Mouse (Mus musculus): Measurements from ENCODE around the gene Cct4. TPM values are rescaled to one million over a fixed set of nuclear protein-coding genes. Genes with fewer than 3 reads are reported as not detected.

Gene Cct4
- total and polyA plus RNA-seq, 3 experiments = 387 to 567 (median 552) TPM

- no peaks in the 10 kb centered on the region for H3K27me3 ChIP-seq (ENCODE audit: control insufficient read depth in 1 of 2, insufficient read depth in 2 of 2, low read length in 2 of 2)
- peak within 1 kb of the TSS; percentile 72 for H3K4me3 ChIP-seq (ENCODE audit: control insufficient read depth in 1 of 2, insufficient read depth in 1 of 2, low read depth in 2 of 2, low read length in 2 of 2)
These were observed 17.3 kb downstream of the Cct4 start, which contains the start of gene Fam161a for GRCm38 (mm10) chr11:23007481-23008180. Gene Fam161a (plus strand): TSS chr11:23007531.

GRCm38 (mm10) chr11:23008181-23008823 lies 18.0 kb downstream of the Cct4 start:
- Histone ChIP-seq H3K9ac (ENCODE audit: control insufficient read depth, low read depth, low read length, poor library complexity, severe bottlenecking) (peak overlapping the region; percentile 73), H3K4me3 (ENCODE audit: control insufficient read depth in 1 of 2, insufficient read depth in 1 of 2, low read depth in 2 of 2, low read length in 2 of 2) (peak overlapping the region; percentile 72), H3K4me1 (ENCODE audit: control insufficient read depth in 1 of 2, insufficient read depth in 2 of 2, low read length in 2 of 2) (peaks cover 0 to 3% of the 10 kb centered on the region in 2 experiments; a peak in 1 of 4 replicates), H3K9me3 (replicated peaks; ENCODE audit: insufficient read depth, low read length) (no peaks in the 10 kb centered on the region), H3K36me3 (ENCODE audit: control insufficient read depth in 1 of 2, insufficient read depth in 2 of 2, low read length in 2 of 2) (peaks cover 4 to 14% of the 10 kb centered on the region in 2 experiments; a peak in 3 of 4 replicates), H3K27ac (ENCODE audit: control insufficient read depth, low read depth, low read length) (peak overlapping the region; percentile 87), H3K79me2 (ENCODE audit: control insufficient read depth, insufficient read depth, low read length, poor library complexity) (no peaks in the 10 kb centered on the region; the same call in 1 of the 2 replicates), H3K27me3 (ENCODE audit: control insufficient read depth in 1 of 2, insufficient read depth in 2 of 2, low read length in 2 of 2) (no peaks in the 10 kb centered on the region)
- DNase-seq (ENCODE audit: low read depth, low spot score) = peak; percentile 94
- TF ChIP-seq NRF1 (IDR thresholded peaks at IDR 0.05; ENCODE audit: insufficient read depth, low read depth, low read length, poor library complexity, severe bottlenecking) (no peak), SIN3A (IDR thresholded peaks at IDR 0.05; ENCODE audit: low read length) (peak; percentile 98), MAX (IDR thresholded peaks at IDR 0.05; ENCODE audit: low read length) (peak; percentile 66; the same call in 1 of the 2 replicates), HCFC1 (IDR thresholded peaks at IDR 0.05; ENCODE audit: low read depth, low read length) (0 out of 2 replicates have a peak, but pooled peaks have one; percentile 12), POLR2A (IDR thresholded peaks at IDR 0.05; ENCODE audit: control insufficient read depth in 1 of 2, insufficient read depth in 1 of 2, low read depth in 1 of 2, low read length in 2 of 2, poor library complexity in 1 of 2) (peak; percentile 61 to 75; a peak in 3 of 4 replicates), TBP (IDR thresholded peaks at IDR 0.05; ENCODE audit: low read depth, low read length) (peak; percentile 53; the same call in 1 of the 2 replicates), ZC3H11A (IDR thresholded peaks at IDR 0.05; ENCODE audit: low read depth, low read length) (no peak), TAL1 (IDR thresholded peaks at IDR 0.05; ENCODE audit: low read length) (no peak), EP300 (IDR thresholded peaks at IDR 0.05; ENCODE audit: low read depth in 1 of 2, low read length in 2 of 2) (peak in 1 of 2 experiments; percentile 31; a peak in 1 of 4 replicates), NELFE (IDR thresholded peaks at IDR 0.05; ENCODE audit: low read depth, low read length) (0 out of 2 replicates have a peak, but pooled peaks have one; percentile 13), CHD1 (IDR thresholded peaks at IDR 0.05; ENCODE audit: low read depth, low read length) (0 out of 2 replicates have a peak, but pooled peaks have one; percentile 89), RCOR1 (IDR thresholded peaks at IDR 0.05; ENCODE audit: low read depth, low read length) (no peak), MXI1 (IDR thresholded peaks at IDR 0.05; ENCODE audit: low read depth, low read length) (peak; percentile 97), ZMIZ1 (IDR thresholded peaks at IDR 0.05; ENCODE audit: low read depth, low read length) (0 out of 2 replicates have a peak, but pooled peaks have one; percentile 13), UBTF (IDR thresholded peaks at IDR 0.05; ENCODE audit: borderline replicate concordance, insufficient read depth, low read depth, low read length) (no peak), MEF2A (IDR thresholded peaks at IDR 0.05; ENCODE audit: extremely low read depth, insufficient replicate concordance, low read depth, low read length, poor library complexity, severe bottlenecking) (no peak), E2F4 (IDR thresholded peaks at IDR 0.05; ENCODE audit: borderline replicate concordance, low read depth, low read length) (no peak), CTCF (IDR thresholded peaks at IDR 0.05 in 2 of 3, conservative IDR thresholded peaks at IDR 0.05 in 1 of 3; ENCODE audit: control insufficient read depth in 1 of 3, insufficient read depth in 1 of 3, low read depth in 2 of 3, low read length in 3 of 3, poor library complexity in 1 of 3, severe bottlenecking in 1 of 3) (0 out of 6 replicates have a peak, but pooled peaks of 1 of the 3 experiments have one; percentile 15)

More at GRCm38 (mm10) chr11:23007481-23008180, 17.3 kb downstream of the Cct4 start, which contains the start of gene Fam161a:
- DNase-seq (ENCODE audit: low read depth, low spot score) = peak; percentile 98
- peak within 1 kb of the TSS; percentile 87 for H3K27ac ChIP-seq (ENCODE audit: control insufficient read depth, low read depth, low read length)
- no peaks in the 10 kb centered on the region for H3K9me3 ChIP-seq (replicated peaks; ENCODE audit: insufficient read depth, low read length)
- peaks cover 0 to 3% of the 10 kb centered on the region in 2 experiments; a peak in 1 of 4 replicates for H3K4me1 ChIP-seq (ENCODE audit: control insufficient read depth in 1 of 2, insufficient read depth in 2 of 2, low read length in 2 of 2)
- H3K36me3 ChIP-seq (ENCODE audit: control insufficient read depth in 1 of 2, insufficient read depth in 2 of 2, low read length in 2 of 2) = peaks cover 4 to 20% of the 10 kb centered on the region in 2 experiments; a peak in 3 of 4 replicates
- peak; percentile 83 for TF ChIP-seq TBP (IDR thresholded peaks at IDR 0.05; ENCODE audit: low read depth, low read length)
- peak; percentile 96 for TF ChIP-seq POLR2AphosphoS2 (IDR thresholded peaks at IDR 0.05; ENCODE audit: low read length)
- TF ChIP-seq BHLHE40 (IDR thresholded peaks at IDR 0.05; ENCODE audit: borderline replicate concordance, low read depth, low read length) = no peak
- TF ChIP-seq CHD1 (IDR thresholded peaks at IDR 0.05; ENCODE audit: low read depth, low read length) = peak; percentile 54; the same call in 1 of the 2 replicates
- TF ChIP-seq NELFE (IDR thresholded peaks at IDR 0.05; ENCODE audit: low read depth, low read length) = peak; percentile 48
- 0 out of 2 replicates have a peak, but pooled peaks have one; percentile 24 for TF ChIP-seq E2F4 (IDR thresholded peaks at IDR 0.05; ENCODE audit: borderline replicate concordance, low read depth, low read length)
- TF ChIP-seq TCF12 (IDR thresholded peaks at IDR 0.05; ENCODE audit: low read depth, low read length) = peak; percentile 5; the same call in 1 of the 2 replicates
- no peak for TF ChIP-seq TAL1 (IDR thresholded peaks at IDR 0.05; ENCODE audit: low read length)
- no peak for TF ChIP-seq JUND (IDR thresholded peaks at IDR 0.05; ENCODE audit: low read depth, low read length)
- peak; percentile 73 for TF ChIP-seq HCFC1 (IDR thresholded peaks at IDR 0.05; ENCODE audit: low read depth, low read length)
- TF ChIP-seq MEF2A (IDR thresholded peaks at IDR 0.05; ENCODE audit: extremely low read depth, insufficient replicate concordance, low read depth, low read length, poor library complexity, severe bottlenecking) = no peak
- TF ChIP-seq MAZ (IDR thresholded peaks at IDR 0.05; ENCODE audit: low read depth, low read length) = 0 out of 2 replicates have a peak, but pooled peaks have one; percentile 16
- TF ChIP-seq CTCF (IDR thresholded peaks at IDR 0.05 in 2 of 3, conservative IDR thresholded peaks at IDR 0.05 in 1 of 3; ENCODE audit: control insufficient read depth in 1 of 3, insufficient read depth in 1 of 3, low read depth in 2 of 3, low read length in 3 of 3, poor library complexity in 1 of 3, severe bottlenecking in 1 of 3) = no peak
- no peak for TF ChIP-seq MXI1 (IDR thresholded peaks at IDR 0.05; ENCODE audit: low read depth, low read length)
- TF ChIP-seq EP300 (IDR thresholded peaks at IDR 0.05; ENCODE audit: low read depth in 1 of 2, low read length in 2 of 2) = peak in 1 of 2 experiments; percentile 5; a peak in 1 of 4 replicates
- TF ChIP-seq SMC3 (IDR thresholded peaks at IDR 0.05; ENCODE audit: low read depth, low read length) = no peak; the same call in 1 of the 2 replicates
- TF ChIP-seq POLR2A (IDR thresholded peaks at IDR 0.05; ENCODE audit: control insufficient read depth in 1 of 2, insufficient read depth in 1 of 2, low read depth in 1 of 2, low read length in 2 of 2, poor library complexity in 1 of 2) = peak; percentile 22 to 75; a peak in 3 of 4 replicates
- TF ChIP-seq MYC (IDR thresholded peaks at IDR 0.05; ENCODE audit: low read depth, low read length) = peak; percentile 56; the same call in 1 of the 2 replicates
- TF ChIP-seq ZMIZ1 (IDR thresholded peaks at IDR 0.05; ENCODE audit: low read depth, low read length) = peak; percentile 60
- TF ChIP-seq GATA1 (IDR thresholded peaks at IDR 0.05; ENCODE audit: low read depth, low read length) = peak; percentile 54; the same call in 1 of the 2 replicates
- H3K79me2 ChIP-seq (ENCODE audit: control insufficient read depth, insufficient read depth, low read length, poor library complexity) = no peaks in the 10 kb centered on the region; the same call in 1 of the 2 replicates
- H3K9ac ChIP-seq (ENCODE audit: control insufficient read depth, low read depth, low read length, poor library complexity, severe bottlenecking) = peak within 1 kb of the TSS; percentile 73

Data from MEL (cell line).